Mouse (Mus musculus) retina, embryonic 14.5 days (tissue): Measurements from ENCODE around the gene Ankrd27.
A peak's percentile ranks its signal among the peaks of the same experiment; 100 is the strongest.

Source experiments
- DNase-seq: peaks from one replicate; pipeline ENCODE4 v3.0.0-alpha.2; 2015; ENCODE audit warnings: low spot score

Gene Ankrd27

DNA sequence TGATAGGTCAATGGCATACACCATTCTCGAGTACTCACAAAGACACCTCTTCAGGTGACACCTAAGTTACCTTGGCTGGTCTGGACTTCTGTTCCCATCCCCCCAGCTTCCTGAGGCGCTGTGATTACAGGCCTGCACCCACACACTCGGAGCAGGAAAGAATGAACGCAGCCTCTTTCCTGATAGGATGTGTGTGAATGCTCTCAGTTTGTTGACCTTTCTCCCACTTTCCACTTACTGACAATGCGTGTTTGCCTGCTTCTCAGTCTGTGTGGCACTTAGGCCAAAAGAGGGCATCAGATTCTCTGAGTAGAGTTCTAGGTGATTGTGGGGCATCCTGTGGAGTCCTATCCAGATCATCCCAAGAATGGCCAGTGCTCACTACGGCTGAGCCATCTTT is 54.0 kb downstream of the Ankrd27 start:
- no peak for DNase-seq

DNA sequence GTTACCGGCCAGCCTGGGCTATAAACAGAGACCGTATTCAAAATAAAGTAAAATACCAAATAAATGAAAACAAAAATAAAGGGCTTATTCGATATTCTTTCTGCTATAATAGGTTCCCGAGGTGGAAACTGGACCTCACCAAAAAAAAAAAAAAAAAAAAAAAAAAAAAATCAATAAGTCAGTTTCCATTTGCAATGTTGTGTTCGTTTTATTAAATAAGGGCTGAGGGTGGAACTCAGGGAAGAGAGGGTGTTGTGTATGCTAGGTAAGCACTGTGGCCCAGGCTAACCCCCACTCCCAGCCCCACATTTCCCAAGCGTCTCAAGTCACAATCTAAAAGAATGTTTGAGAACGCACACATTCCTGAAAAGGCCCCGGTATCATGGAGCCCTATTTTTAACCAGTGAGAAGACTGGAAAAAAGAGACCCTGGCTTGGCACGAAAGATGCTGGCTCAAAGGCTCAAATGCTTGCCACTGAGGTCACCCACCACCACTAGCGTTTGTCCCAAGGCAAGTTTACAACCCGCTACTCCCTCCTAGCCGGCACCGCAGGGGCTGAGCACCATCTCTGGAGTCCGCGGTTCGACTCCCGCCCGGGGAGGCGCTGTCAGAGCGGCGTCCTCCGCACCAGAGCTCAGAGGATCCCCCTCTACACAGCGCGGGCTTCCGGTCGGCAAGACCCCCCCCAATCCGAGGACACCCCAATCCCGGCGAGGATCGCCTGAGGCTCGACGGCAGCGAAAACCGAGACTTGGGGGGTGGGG is 60.5 kb downstream of the Ankrd27 start:
- DNase-seq: peak; percentile 41

DNA sequence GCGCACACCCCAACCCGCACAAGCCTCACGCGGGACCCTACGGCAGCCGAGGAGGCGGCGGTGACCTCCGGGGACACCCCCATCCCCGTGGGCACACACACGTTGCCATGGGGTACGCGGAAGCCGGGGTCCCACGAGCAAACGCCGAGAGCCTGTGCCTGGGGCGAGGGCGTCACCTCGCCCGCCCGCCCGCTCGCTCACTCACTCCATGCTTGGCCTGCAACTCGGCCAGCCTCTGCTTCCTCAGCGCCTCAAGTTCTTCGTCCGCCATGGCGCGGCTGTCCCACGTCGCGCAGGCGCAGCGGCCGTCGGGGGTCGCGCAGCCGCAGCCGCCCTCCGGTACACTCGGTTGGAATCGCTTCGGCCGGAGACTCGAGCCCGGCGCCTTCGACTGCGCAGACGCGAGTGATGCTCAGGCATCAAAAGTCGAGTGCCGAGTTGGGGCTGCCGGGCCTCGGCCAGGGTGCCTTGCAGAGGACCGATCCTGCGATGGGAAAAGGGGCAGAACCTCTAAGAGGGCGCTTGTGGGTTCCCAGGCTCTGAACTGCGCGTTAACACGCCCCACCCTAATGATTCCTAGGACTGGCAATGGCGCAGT is 61.2 kb downstream of the Ankrd27 start, which contains the start of gene Pdcd5:
TSS of gene Pdcd5 (minus strand) at position 421 of the 598 bp plus-strand sequence.
- peak; percentile 98 for DNase-seq

DNA sequence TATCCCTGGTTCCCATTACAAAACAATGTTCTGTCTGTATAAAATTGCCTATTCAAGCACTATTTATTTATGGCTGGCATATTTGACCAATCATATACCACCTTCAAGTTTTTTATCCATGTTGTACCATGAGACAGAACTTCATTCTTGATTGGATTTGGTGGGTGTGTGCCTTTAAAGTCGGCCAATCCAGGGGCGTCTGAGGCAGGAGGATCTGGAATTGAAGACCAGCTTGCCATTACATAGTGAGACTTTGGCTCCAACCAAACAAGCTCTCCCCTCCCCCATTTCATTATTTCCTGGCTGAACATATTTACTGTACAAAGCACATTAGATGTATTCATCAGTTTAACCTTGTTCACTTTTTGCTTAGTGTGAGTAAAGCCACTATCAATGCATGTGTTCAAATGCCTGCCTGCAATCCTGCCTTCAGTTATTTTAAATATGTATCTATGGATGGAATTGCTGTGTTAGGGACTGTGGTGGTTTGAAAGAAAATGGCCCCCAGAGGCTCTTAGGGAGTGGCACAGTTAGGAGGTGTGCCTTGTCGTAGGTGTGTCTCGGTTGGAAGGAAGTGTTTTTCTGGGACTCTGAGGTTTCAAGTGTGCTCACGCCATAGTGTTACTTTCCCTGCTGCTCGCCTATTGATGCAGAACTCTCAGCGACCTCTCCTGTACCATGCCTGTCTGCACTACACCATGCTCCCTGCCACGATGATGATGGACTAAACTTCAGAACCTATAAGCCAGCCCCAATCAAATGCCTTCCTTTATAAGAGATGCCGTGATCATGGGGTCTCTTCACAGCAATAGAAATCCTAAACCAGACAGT is 62.4 kb downstream of the Ankrd27 start:
- no peak for DNase-seq

DNA sequence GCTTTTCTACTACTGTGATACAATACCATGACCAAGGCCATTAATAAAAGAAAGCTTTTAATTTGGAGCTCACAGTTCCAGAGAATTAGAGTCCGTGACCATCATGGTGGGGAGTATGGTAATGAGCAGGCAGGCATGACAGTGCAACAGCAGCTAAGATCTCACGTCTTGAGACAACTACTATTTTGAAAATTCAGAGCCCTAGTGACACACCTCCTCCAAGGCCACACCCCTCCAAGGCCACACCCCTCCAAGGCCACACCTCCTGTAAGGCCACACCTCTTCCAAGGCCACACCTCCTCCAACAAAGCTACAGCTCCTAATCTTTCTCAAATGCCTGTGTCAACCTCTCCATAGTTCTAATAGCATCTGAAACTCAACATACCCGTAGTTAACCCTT is 63.0 kb downstream of the Ankrd27 start:
- no peak for DNase-seq

DNA sequence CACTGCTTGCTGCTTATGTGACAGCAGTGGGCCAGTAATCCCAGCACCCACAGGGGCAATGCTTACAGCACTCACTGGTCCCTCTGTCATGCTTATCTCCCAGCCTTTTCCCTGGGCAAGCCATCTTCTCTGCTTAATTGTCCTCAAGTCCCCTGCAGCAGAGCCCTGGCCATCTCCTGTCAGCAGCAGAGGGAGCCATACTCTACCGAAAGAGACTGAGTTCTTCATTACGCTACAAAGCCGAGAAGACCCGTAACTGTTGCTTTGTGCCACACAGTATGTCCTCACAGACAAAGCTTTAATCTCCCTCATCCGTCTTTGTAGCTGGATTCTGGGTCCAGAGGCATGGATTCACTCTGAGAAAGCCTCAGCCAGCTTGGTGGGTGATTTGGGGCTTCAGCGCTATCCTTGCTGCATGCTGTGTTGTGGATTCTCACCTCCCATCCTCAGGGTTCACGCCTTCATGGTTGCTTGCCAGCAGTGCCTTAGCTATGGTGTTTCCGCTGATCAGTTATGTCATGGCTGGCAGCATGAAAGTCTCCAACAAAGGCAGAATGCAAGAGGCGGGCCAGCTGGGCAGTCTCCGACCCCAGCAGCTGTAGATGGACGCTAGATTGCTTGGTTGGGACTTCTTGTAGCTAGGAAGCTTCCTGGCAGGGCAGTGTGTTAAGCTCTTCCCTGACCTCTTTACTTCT is 64.8 kb downstream of the Ankrd27 start:
- no peak for DNase-seq

DNA sequence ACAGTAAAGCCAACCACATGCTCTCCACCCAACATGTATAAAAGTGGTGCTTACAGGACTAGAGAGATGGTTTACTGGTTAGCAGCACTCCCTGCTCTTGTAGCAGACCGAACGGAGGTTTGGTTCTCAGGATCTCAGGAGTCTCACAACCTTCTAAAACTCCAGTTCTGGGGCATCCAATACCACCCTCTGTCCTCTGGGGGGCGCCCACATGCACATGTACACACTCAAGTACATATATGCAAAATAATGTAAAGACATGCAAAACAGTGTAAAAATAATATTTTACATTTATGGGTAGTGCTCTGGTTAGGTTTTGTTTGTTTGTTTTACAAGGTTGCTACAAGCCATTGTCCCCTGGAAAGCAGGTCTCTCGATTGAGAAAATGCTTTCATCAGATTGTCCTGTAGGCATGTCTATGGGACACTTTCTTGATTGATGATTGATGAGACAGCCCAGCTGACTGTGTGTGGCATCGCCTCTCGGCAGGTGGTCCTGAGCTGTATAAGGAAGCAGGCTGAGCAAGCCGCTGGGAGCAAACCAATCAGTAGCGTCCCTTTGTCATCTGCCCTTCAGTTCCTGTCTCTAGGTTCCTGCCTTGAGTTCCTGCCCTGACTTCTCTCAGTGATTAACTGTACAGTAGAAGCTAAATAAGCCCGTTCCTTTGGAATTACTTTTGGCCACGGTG is 65.7 kb downstream of the Ankrd27 start:
- no peak for DNase-seq

DNA sequence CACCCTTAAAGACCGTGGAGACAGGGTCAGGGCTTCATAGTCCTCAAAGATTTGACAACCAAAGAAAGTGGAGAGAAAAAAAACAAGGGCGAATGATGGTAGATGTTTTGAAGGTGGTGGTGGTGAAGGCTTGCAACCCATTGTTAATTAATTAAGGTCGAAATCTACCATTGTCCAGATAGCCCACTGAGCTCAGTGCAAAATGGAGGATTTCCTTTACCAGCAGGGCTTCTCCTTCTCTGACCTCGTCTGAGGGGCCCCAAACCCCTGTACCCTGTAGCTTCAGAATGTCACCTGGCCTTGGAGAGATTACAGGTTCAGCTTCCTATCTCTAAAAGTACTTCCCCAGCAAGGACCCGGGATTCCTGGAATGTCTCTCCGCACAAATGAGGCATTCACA is 71.8 kb downstream of the Ankrd27 start:
- DNase-seq: no peak

DNA sequence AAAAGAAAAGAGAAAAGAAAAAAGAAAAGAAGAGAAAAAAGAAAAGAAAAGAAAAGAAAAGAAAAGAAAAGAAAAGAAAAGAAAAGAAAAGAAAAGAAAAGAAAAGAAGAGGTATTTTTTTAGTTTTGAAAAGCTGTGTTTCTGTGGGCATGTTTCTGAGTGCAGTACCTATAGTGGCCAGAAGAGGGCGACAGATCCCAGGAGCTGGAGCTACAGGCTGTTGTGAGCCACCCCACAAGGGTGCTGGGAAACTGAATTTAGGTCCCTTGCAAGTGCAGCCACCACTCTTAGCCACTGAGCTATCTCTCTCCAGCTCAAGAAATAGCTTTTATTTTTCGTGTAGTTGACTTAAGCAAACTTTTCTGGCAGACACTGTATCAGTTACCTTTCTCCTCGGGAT is 73.1 kb downstream of the Ankrd27 start:
- peak; percentile 39 for DNase-seq

DNA sequence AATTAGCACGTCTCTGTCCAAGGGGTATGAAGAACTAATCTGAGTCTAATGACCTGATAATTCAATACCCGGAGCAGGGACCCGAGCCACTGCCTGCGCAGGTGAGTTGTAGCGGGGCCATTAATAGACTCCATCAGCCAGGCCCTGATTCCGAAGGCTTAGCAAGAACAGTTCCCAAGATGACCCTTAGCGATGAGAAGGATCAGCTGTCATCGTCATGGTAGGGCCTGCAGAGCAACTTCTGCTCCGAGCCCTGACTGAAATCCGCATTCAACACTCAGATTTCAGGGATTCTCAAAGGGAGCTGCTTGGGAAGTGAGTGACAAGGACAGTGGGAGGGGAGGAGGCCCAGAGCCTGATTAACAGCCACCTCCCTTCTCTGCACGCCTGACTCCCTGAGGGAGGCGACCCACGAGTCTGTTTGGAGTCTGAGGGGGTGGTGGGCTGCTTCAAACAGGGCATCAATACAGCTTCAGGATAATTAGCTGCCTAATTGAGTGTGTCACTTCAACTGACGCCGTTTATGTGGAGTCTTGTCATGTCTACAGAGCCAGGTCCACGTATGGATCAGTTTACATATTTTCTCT is 77.8 kb downstream of the Ankrd27 start:
- peak; percentile 40 for DNase-seq

DNA sequence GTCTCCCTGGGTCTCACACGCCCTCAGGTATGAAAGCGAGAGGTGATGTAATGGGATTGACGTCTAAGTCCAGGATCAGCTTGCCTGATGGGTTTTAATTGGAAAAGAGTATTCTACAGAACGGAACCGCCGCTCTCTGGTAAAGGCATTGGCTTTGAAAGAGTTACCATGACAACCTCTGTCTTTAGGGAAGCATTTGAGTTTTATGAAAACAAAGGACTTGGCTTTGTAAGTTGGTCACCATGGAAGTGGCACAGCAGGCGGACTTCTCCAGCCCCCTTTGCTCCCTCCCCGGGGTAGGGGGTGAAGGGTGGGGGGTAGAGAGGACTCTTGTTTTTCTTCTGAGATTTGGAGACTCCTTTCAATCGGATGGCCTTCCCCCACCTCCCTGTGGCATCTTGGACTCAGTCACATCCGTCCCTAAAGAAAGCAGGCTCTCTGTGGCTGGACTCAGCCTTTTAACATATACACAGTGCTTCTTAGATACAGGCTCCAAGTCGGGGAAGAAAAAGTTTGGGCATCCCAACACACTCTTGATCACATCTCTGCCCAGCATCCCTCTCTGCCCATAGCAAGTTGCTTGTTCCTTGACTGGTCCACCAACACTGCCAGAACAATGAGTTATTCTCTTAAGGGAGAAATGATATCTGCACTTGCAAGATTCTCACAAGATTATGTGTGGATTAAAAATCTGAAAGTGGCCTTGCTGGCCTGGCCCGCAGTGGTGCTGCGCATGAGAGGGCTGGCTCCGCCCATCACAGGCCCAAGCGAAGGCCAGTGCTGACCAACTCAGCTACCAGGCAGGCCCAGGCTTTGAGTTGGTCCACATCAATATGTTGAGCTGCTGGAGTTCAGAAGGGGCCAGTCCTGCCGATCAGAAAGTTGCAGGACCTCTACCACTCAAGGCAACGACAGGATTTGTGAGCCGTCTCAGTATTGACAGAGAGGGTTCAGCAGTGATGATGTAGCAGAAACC is 82.3 kb downstream of the Ankrd27 start:
- DNase-seq: peak; percentile 69

DNA sequence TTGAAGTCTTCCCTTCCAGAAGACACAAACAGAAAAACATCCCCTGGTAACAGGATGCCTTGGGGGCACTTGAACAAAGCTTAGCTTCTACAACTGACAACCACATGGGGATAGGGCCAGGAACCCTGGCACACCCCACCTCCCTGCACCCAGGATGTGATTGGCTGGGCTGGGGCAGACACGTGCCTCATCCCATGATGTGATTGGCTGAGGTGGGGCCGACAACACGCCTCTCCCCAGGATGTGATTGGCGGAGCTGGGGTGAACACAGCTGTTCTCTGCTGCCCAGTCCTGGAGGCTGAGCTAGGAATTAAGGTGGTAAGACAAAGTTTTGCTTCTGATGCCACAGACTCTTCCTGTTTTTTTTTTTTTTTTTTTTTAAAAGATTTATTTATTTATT is 92.9 kb downstream of the Ankrd27 start:
- no peak for DNase-seq

DNA sequence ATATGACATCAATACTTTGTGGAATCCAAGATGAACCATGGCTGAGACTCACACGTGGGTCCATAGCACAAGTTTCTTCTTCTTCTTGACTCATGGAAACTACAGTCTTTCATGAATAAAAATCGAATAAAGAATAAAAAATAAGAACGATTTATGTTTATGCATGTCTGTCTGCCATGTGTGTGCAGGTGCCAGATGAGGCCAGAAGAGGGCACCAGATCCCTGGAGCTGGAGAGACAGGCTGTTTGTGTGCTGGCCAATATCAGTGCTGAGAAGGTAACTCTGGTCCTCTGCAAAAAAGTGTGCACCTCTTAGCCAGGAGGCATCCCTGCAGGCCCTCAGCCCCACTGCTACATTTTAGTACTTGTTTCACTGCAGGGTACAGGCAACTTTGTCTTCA is 95.5 kb downstream of the Ankrd27 start:
- no peak for DNase-seq

DNA sequence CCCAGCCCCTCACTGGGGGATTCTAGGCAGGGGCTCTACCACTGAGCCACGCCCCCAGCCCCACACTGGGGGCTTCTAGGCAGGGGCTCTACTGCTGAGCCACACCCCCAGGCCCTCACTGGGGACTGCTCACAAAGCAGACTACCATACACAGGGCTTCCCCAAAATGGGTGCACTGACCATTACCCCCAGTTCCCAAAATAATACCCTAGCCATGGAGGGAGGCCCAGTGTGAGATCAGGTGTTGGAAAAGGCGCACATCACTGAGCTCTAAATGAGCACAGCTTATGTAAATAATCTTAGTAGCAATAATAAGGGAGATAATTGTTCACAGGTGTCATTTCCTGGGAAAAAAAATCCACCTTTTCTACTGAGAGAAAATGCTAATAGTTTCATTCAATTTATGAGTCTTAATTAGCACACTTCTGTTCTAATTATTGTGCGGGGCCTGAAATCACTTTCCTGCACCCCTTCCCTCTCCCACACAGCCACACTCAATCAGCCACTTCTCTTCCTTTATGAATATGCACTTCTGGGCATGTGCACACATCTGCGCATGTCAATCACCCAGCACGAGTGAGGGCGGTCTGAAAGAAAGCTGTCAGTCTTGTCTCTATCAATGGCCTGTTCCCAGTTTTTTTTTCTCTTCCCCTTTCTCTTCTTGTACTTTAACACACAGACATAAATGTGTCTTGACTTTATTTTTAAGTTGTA is 97.5 kb downstream of the Ankrd27 start:
- DNase-seq: no peak

DNA sequence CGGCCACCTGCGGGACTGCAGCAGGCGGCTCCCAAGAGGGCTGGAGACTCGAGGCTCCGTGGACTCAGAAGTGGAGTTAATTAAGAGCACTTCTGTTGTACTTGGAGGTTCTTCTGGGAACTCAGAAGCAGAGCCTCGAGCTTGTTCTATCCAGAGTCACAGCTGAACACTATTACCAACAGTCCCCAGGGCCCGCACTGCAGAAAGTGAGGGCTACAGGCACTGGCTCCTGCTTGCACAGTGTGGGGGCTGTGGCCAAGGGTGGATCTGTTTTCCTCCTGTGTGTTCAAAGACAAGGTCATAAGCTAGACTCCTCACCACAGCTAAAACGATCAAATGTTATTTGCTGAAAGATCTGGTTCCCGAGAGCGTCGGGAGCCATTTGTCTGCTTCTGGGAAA is 100.2 kb downstream of the Ankrd27 start:
- DNase-seq: no peak

DNA sequence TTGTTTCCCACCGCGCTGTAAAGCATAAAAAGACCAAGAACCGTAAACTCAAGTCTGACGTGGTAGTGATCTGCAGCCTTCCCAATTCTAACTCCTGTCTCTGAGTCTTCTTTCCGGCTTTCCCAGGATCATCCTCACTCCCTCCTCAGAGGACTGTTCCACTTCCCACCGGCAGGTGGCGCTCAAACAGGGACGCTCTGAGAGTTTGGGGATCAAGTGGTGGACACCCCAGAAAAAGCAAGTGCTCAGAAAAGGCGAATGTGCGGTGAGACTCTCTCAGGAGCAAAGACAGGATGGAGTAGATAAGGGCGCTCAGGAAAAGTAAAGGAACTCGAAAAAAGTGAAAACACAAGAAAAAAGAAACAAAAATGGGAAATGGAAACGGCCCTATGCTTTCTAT is 100.7 kb downstream of the Ankrd27 start:
- DNase-seq: peak; percentile 74

DNA sequence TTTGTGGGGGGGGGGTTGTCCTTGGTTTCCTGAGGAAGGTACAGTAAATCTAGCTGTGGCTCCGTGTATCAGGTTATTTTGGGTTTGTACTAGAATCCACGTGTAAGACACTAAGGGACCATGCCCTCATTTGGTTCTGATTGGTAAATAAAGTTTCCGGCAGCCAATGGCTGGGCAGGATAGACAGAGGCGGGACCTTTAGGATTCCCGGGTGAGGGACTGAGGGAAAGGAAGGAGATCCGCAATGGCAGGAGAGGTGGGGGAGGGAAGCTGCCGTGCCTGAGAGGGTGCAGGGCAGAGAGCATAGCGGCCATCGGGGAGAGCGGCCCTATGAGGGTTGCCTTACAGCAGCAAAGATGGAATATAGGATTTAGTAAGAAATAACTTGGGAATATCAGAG is 101.2 kb downstream of the Ankrd27 start:
- DNase-seq: no peak

DNA sequence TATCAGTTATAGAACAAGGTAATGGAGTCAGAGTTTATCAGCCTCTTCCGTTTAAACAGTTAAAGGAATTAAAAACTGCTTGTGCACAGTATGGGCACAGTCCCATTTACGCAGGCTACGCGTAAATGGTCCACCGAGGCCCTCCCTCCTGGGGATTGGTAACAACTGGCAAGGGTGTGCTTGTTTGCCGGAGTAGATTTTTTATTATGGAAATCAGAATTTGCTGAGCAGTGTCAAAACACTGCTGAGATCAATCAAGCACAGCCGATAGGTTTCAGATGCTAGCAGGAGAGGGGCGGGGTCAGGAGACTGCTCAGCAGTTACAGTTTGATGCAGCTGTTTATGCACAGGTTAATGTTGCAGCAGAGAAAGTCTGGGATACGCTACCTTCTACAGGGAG is 102.2 kb downstream of the Ankrd27 start:
- no peak for DNase-seq
